Mouse (Mus musculus) heart, embryonic 12.5 days (tissue): ENCODE measurements at regions not wholly inside any gene's neighbourhood (a gene's known extent, or its start where the extent isn't known, plus 50 kb on each side); places are given as distances from the start of the nearest gene placed in this dataset.

Source experiments
- ATAC-seq: fragments of 200-750 bp; cut with Nextera tagmentation; 2 replicates; pipeline ENCODE4 v1.8.0; 2017; ENCODE audit warnings: moderate TSS enrichment, moderate library complexity; ENCODE audit not compliant: insufficient number of reproducible peaks, low FRiP score
- H3K27ac ChIP-seq: fragments of 300-500 bp; sonication (generic); 2 replicates; pipeline ENCODE4 v1.5.1; 2016; ENCODE audit warnings: mild to moderate bottlenecking, moderate library complexity; ENCODE audit not compliant: poor library complexity, severe bottlenecking
- H3K27me3 ChIP-seq: fragments of 300-500 bp; sonication (generic); replicated peaks from 2 replicates; pipeline ENCODE4 v1.6.1; 2016; ENCODE audit warnings: mild to moderate bottlenecking, moderate library complexity
- H3K36me3 ChIP-seq: fragments of 300-500 bp; sonication (generic); 2 replicates; pipeline ENCODE4 v1.6.1; 2016; ENCODE audit warnings: mild to moderate bottlenecking, moderate library complexity
- H3K4me1 ChIP-seq: fragments of 300-500 bp; sonication (generic); replicated peaks from 2 replicates; pipeline ENCODE4 v1.6.1; 2016; ENCODE audit warnings: mild to moderate bottlenecking
- H3K4me2 ChIP-seq: fragments of 300-500 bp; sonication (generic); 2 replicates; pipeline ENCODE4 v1.6.1; 2016; ENCODE audit warnings: mild to moderate bottlenecking, moderate library complexity
- H3K4me3 ChIP-seq: fragments of 300-500 bp; sonication (generic); 2 replicates; pipeline ENCODE4 v1.5.1; 2016; ENCODE audit warnings: mild to moderate bottlenecking
- H3K9ac ChIP-seq: fragments of 300-500 bp; sonication (generic); 2 replicates; pipeline ENCODE4 v1.6.1; 2016; ENCODE audit warnings: mild to moderate bottlenecking, moderate library complexity
- H3K9me3 ChIP-seq: fragments of 300-500 bp; sonication (generic); replicated peaks from 2 replicates; pipeline ENCODE4 v1.6.1; 2016; ENCODE audit warnings: mild to moderate bottlenecking, moderate library complexity
- WGBS: fragments of 180-500 bp; shearing (Covaris S2); methylation state at CpG from one replicate; pipeline ENCODE4 v1.1.7; 2016; 5-methylcytosine and 5-hydroxymethylcytosine counted together

DNA sequence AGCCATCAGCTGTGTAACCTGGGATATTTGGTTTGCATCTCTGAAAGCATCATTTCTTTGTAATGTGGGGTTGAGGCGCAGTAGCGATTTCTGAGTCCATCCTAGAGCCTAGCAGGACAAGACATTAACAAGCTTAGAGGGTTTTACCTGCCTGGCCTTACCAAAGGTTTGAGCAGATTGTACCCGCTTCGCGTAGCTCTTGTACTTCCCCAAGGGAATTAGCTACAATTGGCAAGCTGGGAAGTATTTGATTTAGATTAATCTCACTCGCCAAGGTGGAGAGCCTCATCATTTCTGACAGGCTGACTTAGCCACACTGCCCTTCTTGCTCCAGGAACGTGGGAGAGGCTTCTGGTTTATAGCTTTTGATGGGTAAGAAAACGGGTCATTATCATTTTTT, 436.1 kb upstream of the Tle4 start:
- no peaks in the 10 kb centered on the region for H3K9me3 ChIP-seq
- H3K36me3 ChIP-seq, result no peaks in the 10 kb centered on the region
- H3K27me3 ChIP-seq, result peaks cover 5% of the 10 kb centered on the region; the same call in 1 of the 2 replicates
- ATAC-seq, result no peak
- H3K4me3 ChIP-seq, result no peak overlapping the region
- H3K27ac ChIP-seq, result no peak overlapping the region
- H3K4me1 ChIP-seq, result no peaks in the 10 kb centered on the region
- no peak overlapping the region for H3K9ac ChIP-seq
- H3K4me2 ChIP-seq, result no peak overlapping the region
- 70% methylated on average over 8 of the region's 8 CpGs for WGBS

DNA sequence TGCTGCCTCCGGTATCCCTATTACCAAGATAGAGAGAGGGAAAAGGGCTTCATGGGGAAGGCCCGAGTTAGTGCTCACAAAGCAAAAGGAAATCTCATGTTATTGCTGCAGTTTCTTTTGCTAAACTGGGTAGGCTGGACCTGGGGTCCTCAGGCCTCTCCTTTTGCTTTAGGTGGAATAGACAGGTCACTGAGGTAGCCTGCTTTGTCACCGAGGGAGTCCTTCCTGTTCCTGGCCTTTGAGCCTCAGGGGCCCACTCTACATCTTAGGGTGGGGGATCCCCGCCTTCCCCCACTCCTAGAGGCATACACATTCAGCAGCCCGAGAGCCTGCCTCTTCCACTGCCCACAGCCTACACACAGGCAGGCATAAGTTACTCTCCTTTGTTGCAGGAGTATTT, 435.5 kb upstream of the Tle4 start:
- H3K9ac ChIP-seq, result no peak overlapping the region
- WGBS, result 77% methylated on average over 5 of the region's 5 CpGs
- no peak overlapping the region for H3K4me3 ChIP-seq
- no peak overlapping the region for H3K4me2 ChIP-seq
- peaks cover 5% of the 10 kb centered on the region; the same call in 1 of the 2 replicates for H3K27me3 ChIP-seq
- no peaks in the 10 kb centered on the region for H3K4me1 ChIP-seq
- H3K27ac ChIP-seq, result no peak overlapping the region
- no peak for ATAC-seq
- no peaks in the 10 kb centered on the region for H3K9me3 ChIP-seq
- H3K36me3 ChIP-seq, result no peaks in the 10 kb centered on the region

DNA sequence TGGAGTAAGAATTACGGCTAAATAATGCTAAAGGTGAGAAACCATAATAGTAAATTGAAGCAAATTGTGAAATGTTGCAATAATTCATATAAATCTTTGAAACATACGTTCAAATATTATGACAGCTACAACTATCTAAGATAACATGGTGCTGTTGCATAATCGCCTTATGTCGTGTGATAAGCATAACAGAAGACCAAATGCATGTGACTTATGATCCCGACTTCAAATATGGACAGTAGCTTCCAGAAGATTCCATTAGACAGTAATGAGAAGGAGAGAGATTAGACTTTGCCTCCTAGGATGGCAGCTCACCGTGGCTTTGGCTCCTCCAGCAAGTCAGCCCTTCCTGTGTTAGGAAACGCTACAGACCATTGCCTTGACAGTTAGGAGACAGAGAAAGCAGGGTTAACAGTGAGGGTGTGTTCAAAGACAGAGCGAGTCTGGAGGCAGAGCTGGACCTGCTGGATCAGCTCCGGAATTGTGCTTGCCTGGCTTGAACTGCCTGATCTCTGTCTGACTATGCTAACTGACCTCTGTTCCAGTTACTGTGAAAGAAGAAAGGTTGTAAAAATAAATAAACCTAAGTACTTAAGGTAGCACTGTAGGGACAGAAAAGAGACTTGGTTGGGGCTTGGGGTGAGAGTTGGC, 434.6 kb upstream of the Tle4 start:
- peaks cover 5% of the 10 kb centered on the region; the same call in 1 of the 2 replicates for H3K27me3 ChIP-seq
- 76% methylated on average over 9 of the region's 9 CpGs for WGBS

DNA sequence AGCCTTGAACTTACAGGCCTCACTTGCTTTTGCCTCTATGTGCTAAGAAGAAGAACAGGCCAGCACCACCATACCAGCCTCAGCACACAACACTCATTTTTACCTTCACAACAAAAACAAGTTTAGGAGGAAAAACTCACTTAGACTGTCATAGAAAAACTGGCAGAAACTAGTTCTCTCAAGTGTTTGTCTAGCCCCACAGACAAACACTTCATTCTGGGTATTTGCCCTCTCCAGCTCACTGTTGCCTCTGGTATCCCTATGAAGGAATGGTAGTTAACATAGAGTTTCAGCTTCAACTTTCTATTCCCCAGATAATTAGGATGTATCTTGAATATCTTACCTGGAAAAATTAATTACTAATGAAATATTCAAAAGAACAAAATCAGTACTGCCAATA, 433.6 kb upstream of the Tle4 start:
- no peaks in the 10 kb centered on the region for H3K4me1 ChIP-seq
- no peak for ATAC-seq
- no peak overlapping the region for H3K27ac ChIP-seq
- H3K9me3 ChIP-seq, result no peaks in the 10 kb centered on the region
- H3K27me3 ChIP-seq, result no peaks in the 10 kb centered on the region; the same call in 1 of the 2 replicates
- H3K36me3 ChIP-seq, result no peaks in the 10 kb centered on the region
- no peak overlapping the region for H3K4me3 ChIP-seq
- no peak overlapping the region for H3K4me2 ChIP-seq
- H3K9ac ChIP-seq, result no peak overlapping the region

More for the DNA sequence above, 434.6 kb upstream of the Tle4 start:
- no peak overlapping the region for H3K27ac ChIP-seq
- H3K4me1 ChIP-seq, result no peaks in the 10 kb centered on the region
- H3K4me2 ChIP-seq, result no peak overlapping the region
- H3K4me3 ChIP-seq, result no peak overlapping the region
- no peak overlapping the region for H3K9ac ChIP-seq
- no peak for ATAC-seq
- no peaks in the 10 kb centered on the region for H3K9me3 ChIP-seq
- H3K36me3 ChIP-seq, result no peaks in the 10 kb centered on the region

DNA sequence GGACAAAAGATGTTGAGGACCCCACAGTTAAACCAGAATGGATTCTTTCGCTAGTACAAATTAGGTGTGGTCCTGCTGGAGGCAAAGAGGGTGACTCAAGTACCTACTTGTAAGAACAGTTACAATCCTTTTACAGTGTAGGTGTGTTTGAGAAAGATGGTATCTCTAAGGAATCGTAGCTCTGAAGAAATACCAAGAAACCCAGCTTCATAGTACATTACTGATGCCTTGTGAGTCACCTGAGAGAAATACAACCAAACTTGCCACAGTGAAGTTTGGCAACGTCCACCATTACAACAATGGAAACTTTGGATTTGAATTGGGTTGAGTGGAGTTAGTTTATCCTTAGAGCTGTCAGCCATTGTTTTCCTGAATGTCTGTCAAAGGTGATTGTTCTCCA, 405.7 kb upstream of the Tle4 start:
- no peak overlapping the region for H3K4me2 ChIP-seq
- H3K27me3 ChIP-seq, result no peaks in the 10 kb centered on the region
- no peaks in the 10 kb centered on the region for H3K4me1 ChIP-seq
- H3K9me3 ChIP-seq, result no peaks in the 10 kb centered on the region
- WGBS, result 72% methylated on average over 3 of the region's 3 CpGs
- H3K9ac ChIP-seq, result no peak overlapping the region
- no peak overlapping the region for H3K27ac ChIP-seq
- no peak for ATAC-seq
- no peak overlapping the region for H3K4me3 ChIP-seq
- no peaks in the 10 kb centered on the region for H3K36me3 ChIP-seq

DNA sequence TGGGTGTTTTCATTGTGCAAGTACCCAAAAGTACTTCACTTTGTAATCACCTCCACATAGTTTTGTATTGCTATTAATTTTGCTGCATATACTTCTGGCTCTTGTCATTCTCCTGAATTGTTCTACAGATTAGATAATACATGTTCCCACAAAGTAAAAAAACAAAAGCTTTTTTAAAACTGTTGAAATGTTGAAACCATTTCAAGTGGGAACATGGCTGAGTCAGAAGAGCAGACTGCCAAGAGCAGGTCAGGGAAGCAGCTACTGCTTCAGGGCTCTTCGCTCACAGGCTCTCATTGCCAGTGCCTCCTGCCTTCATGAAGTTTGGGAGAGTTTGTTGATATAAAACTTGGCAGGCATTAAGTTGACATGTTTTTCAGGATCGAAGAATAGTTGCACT, 395.5 kb upstream of the Tle4 start:
- 72% methylated on average over 2 of the region's 2 CpGs for WGBS
- H3K27ac ChIP-seq, result no peak overlapping the region

DNA sequence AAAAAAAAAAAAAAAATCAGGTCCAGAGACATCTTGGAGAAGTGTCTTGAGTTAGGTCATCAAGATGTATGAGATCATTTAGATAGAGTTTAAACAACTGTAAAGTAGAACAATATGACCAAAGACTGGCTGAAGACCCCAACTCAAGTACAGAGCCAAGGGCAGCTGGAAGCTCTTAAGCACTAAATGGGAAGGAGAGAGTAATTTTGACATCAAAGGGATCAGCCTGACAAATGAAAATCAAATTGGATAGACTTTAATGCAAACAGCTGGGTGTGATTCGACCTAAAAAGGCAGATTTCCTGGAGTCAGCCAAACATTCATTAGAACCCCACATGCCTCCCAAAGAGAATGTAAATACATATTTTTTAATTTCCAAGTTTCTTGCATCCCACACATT, 372.3 kb upstream of the Tle4 start:
- Histone ChIP-seq H3K27me3 (no peaks in the 10 kb centered on the region), H3K9me3 (no peaks in the 10 kb centered on the region), H3K4me2 (no peak overlapping the region), H3K4me3 (no peak overlapping the region), H3K27ac (no peak overlapping the region), H3K36me3 (no peaks in the 10 kb centered on the region), H3K4me1 (no peaks in the 10 kb centered on the region), H3K9ac (no peak overlapping the region)
- WGBS, result 49% methylated on average over 1 of the region's 1 CpGs
- ATAC-seq, result no peak

More for the DNA sequence above, 395.5 kb upstream of the Tle4 start:
- H3K4me1 ChIP-seq, result no peaks in the 10 kb centered on the region
- H3K9me3 ChIP-seq, result no peaks in the 10 kb centered on the region
- H3K4me3 ChIP-seq, result no peak overlapping the region
- ATAC-seq, result no peak
- H3K4me2 ChIP-seq, result no peak overlapping the region
- no peaks in the 10 kb centered on the region for H3K36me3 ChIP-seq
- no peak overlapping the region for H3K9ac ChIP-seq
- no peaks in the 10 kb centered on the region for H3K27me3 ChIP-seq

DNA sequence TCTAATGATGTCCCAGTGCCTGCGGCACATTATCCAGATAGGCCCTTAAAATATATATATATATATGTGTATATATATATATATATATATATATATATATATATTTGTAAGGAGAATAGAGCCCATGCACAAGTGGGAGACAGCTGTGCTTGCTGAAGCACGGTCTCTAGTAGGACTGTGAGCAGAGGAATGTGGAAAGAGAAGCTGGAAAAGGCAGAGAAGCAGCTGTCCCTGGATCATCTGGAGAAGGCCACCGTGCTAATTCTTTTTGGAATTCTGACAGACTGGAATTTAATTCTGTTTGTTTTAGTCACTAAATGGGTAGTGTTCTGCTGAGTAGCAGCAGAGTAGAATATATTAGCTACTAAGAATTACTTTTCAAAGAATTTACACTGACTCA, 370.4 kb upstream of the Tle4 start:
- no peak overlapping the region for H3K4me3 ChIP-seq
- no peaks in the 10 kb centered on the region for H3K27me3 ChIP-seq
- H3K4me2 ChIP-seq, result no peak overlapping the region
- no peak overlapping the region for H3K27ac ChIP-seq
- WGBS, result 84% methylated on average over 3 of the region's 3 CpGs
- H3K4me1 ChIP-seq, result no peaks in the 10 kb centered on the region
- no peak for ATAC-seq
- H3K36me3 ChIP-seq, result no peaks in the 10 kb centered on the region
- no peak overlapping the region for H3K9ac ChIP-seq
- H3K9me3 ChIP-seq, result no peaks in the 10 kb centered on the region

DNA sequence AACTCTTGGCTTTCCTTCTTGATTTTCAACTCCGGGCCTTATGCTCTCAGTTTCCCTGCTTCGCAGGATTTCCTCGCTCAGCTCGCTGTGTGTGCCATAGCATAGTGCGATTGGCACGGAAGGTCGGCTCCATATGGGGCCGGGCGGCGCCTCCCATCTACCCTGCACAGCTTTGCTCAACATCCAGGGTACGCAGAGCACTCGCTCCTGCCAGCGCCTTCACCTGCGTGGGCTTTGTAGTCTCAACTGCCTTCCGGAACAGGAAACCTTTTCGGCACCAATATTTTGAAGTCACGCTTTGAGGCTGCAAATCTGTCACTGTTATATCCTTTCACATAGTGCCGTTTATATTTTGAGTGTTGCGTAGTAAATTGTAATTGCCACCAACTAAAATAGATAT, 359.9 kb upstream of the Tle4 start:
- H3K9ac ChIP-seq, result no peak overlapping the region
- no peak overlapping the region for H3K4me2 ChIP-seq
- no peaks in the 10 kb centered on the region for H3K27me3 ChIP-seq
- 92% methylated on average over 19 of the region's 19 CpGs for WGBS
- H3K4me3 ChIP-seq, result no peak overlapping the region
- no peak for ATAC-seq
- H3K27ac ChIP-seq, result no peak overlapping the region
- no peaks in the 10 kb centered on the region for H3K9me3 ChIP-seq
- H3K36me3 ChIP-seq, result no peaks in the 10 kb centered on the region
- peaks cover 5% of the 10 kb centered on the region; the same call in 1 of the 2 replicates for H3K4me1 ChIP-seq

DNA sequence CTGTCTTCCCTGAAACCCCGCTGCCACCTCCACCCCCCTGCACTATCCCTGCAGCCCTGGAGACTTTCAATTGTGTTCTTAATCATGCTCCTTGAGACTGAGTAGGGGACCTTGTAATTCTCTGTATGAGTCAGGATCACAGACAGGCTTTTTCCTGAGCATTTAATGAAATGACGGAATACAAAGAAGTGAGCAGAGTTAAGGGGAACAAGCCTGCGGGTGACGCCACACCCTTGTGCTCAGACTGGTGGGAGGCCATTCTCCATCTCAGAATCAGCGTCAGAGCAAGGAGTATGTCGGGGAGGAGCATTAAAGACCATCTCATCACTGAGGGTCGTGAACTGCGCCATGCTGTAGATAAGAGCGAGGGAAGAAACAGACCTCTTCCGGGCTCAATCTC, 359.3 kb upstream of the Tle4 start:
- Histone ChIP-seq H3K36me3 (no peaks in the 10 kb centered on the region), H3K4me3 (no peak overlapping the region), H3K9me3 (no peaks in the 10 kb centered on the region), H3K27ac (no peak overlapping the region), H3K27me3 (no peaks in the 10 kb centered on the region), H3K4me2 (no peak overlapping the region), H3K4me1 (peaks cover 5% of the 10 kb centered on the region; the same call in 1 of the 2 replicates), H3K9ac (no peak overlapping the region)
- no peak for ATAC-seq
- WGBS, result 46% methylated on average over 10 of the region's 10 CpGs

DNA sequence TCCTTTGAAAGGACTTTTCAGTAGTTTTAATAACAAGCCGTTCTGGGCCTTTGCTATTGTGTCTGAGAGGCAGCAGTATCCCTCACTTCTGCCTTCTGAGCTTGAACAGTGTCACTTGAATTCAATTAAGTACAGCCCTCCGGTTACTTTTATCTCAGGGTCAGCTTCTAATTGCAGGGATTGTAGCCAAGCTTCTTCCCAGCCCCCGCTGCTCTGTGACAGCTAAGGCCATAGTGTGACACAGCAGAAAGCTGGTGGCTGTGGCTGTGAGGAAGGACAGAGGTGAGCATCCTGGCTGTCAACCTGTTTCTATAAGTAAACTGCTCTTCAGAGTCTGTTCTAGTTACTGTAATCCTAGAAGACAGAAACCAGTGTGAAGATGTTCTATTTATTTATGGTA, 358.5 kb upstream of the Tle4 start:
- Histone ChIP-seq H3K4me2 (no peak overlapping the region), H3K27me3 (no peaks in the 10 kb centered on the region), H3K9ac (no peak overlapping the region), H3K4me1 (peaks cover 5% of the 10 kb centered on the region; the same call in 1 of the 2 replicates), H3K36me3 (no peaks in the 10 kb centered on the region), H3K9me3 (no peaks in the 10 kb centered on the region), H3K27ac (no peak overlapping the region), H3K4me3 (no peak overlapping the region)
- ATAC-seq, result no peak
- 18% methylated on average over 3 of the region's 3 CpGs for WGBS

DNA sequence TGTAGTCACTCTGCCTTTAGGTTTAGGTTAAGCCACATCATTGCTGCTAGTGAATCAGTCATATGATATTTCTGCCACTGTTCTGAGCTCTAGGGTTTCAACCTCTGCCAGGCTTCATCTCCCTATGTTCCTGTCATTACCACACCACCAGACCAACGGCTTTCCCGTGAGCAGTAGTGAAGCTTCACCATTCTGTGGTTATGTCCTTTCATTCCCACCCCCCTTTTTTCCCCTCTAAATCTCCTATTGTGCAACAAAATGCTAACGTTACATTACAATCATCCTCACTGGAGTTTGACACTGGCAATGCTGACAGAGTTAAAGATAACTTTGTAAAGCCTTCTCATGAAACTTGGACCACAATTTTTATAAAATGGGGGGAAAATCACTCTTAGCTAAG, 358.1 kb upstream of the Tle4 start:
- Histone ChIP-seq H3K27ac (no peak overlapping the region), H3K4me3 (no peak overlapping the region), H3K4me1 (peaks cover 5% of the 10 kb centered on the region; the same call in 1 of the 2 replicates), H3K36me3 (no peaks in the 10 kb centered on the region), H3K9ac (no peak overlapping the region), H3K27me3 (no peaks in the 10 kb centered on the region), H3K4me2 (no peak overlapping the region), H3K9me3 (no peaks in the 10 kb centered on the region)
- 47% methylated on average over 3 of the region's 3 CpGs for WGBS
- no peak for ATAC-seq
